Mouse (Mus musculus) liver, adult 2 months (tissue): ENCODE results near the gene Pmm1. TPM values are rescaled to one million over a fixed set of nuclear protein-coding genes. Genes with fewer than 3 reads are reported as not detected.

Experiments used
- DNase-seq: peaks from one replicate; pipeline ENCODE4 v3.0.0-alpha.2; 2011; ENCODE audit warnings: low read depth, low spot score; ENCODE audit errors: extremely low read depth
- H3K27ac ChIP-seq: fragments of 200-500 bp; replicated peaks from 2 replicates; pipeline ENCODE4 v1.5.1; 2012; ENCODE audit warnings: low read depth, mild to moderate bottlenecking, control low read depth, inconsistent platforms, low read length; ENCODE audit not compliant: insufficient read depth
- H3K27me3 ChIP-seq: fragments of 200-500 bp; 2 replicates; pipeline ENCODE4 v1.6.1; 2012; ENCODE audit warnings: mild to moderate bottlenecking, moderate library complexity, low read length, inconsistent platforms; ENCODE audit not compliant: control insufficient read depth, insufficient read depth
- H3K36me3 ChIP-seq: fragments of 200-500 bp; 2 replicates; pipeline ENCODE4 v1.6.1; 2012; ENCODE audit warnings: low read length, inconsistent platforms; ENCODE audit not compliant: control insufficient read depth, insufficient read depth
- H3K4me1 ChIP-seq: fragments of 200-500 bp; 2 replicates; pipeline ENCODE4 v1.6.1; 2011; ENCODE audit warnings: low read length; ENCODE audit not compliant: control insufficient read depth, insufficient read depth
- H3K4me3 ChIP-seq: fragments of 200-500 bp; 2 replicates; pipeline ENCODE4 v1.5.1; 2011; ENCODE audit warnings: low read depth, mild to moderate bottlenecking, control low read depth, low read length, moderate library complexity; ENCODE audit not compliant: insufficient read depth
- H3K79me2 ChIP-seq: fragments of 200-500 bp; 2 replicates; pipeline ENCODE4 v1.6.1; 2012; ENCODE audit warnings: inconsistent platforms, mild to moderate bottlenecking, low read length, moderate library complexity; ENCODE audit not compliant: control insufficient read depth, insufficient read depth
- H3K9ac ChIP-seq: fragments of 200-500 bp; 2 replicates; pipeline ENCODE4 v1.6.1; 2012; ENCODE audit warnings: low read depth, mild to moderate bottlenecking, control low read depth, inconsistent platforms, low read length
- CTCF ChIP-seq: fragments of 200-500 bp; IDR thresholded peaks from 2 replicates; pipeline ENCODE4 v1.5.1; 2011; ENCODE audit warnings: low read depth, low read length, control low read depth
- POLR2A ChIP-seq: fragments of 200-500 bp; IDR thresholded peaks from 2 replicates; pipeline ENCODE4 v1.6.1; 2011; ENCODE audit warnings: low read length, control low read depth; ENCODE audit not compliant: insufficient read depth; ENCODE audit errors: extremely low read depth
- WGBS: fragments of 180-500 bp; shearing (Covaris S2); methylation state at CpG from one replicate; pipeline ENCODE4 v1.1.7; 2018; 5-methylcytosine and 5-hydroxymethylcytosine counted together
- polyA plus RNA-seq: library from polyadenylated mRNA; depleted of rRNA; stranded (reverse); fragments of >200 nt; gene quantifications from 2 replicates; pipeline ENCODE4 v1.2.3, GENCODE M21; 2012
- total RNA-seq: library from RNA; depleted of rRNA; stranded (reverse); fragments of >200 nt; gene quantifications from 2 replicates; pipeline ENCODE4 v1.2.3, GENCODE M21; 2014

The Pmm1 gene
- total and polyA plus RNA-seq, 2 experiments = 3.7 to 4.9 TPM

GRCm38 (mm10) chr15:81954151-81954583 lies 6.6 kb downstream of the Pmm1 start:
- Histone ChIP-seq H3K79me2 (no peaks in the 10 kb centered on the region), H3K27ac (no peak overlapping the region), H3K36me3 (no peaks in the 10 kb centered on the region), H3K4me3 (no peak overlapping the region), H3K27me3 (no peaks in the 10 kb centered on the region), H3K4me1 (no peaks in the 10 kb centered on the region), H3K9ac (no peak overlapping the region)
- TF ChIP-seq POLR2A = no peak
- TF ChIP-seq CTCF = no peak
- DNase-seq = no peak
- 95% methylated on average over 9 of the region's 9 CpGs for WGBS

GRCm38 (mm10) chr15:81952310-81952709 lies 8.4 kb downstream of the Pmm1 start:
- no peaks in the 10 kb centered on the region for H3K27me3 ChIP-seq
- no peaks in the 10 kb centered on the region for H3K4me1 ChIP-seq
- H3K4me3 ChIP-seq = no peak overlapping the region
- 91% methylated on average over 4 of the region's 4 CpGs for WGBS
- no peak overlapping the region for H3K9ac ChIP-seq
- TF ChIP-seq POLR2A (no peak), CTCF (no peak)
- H3K27ac ChIP-seq = no peak overlapping the region
- H3K79me2 ChIP-seq = no peaks in the 10 kb centered on the region
- no peaks in the 10 kb centered on the region for H3K36me3 ChIP-seq
- DNase-seq = no peak

GRCm38 (mm10) chr15:81951159-81951558 lies 9.6 kb downstream of the Pmm1 start:
- 90% methylated on average over 9 of the region's 9 CpGs for WGBS
- no peak for DNase-seq
- Histone ChIP-seq H3K4me1 (no peaks in the 10 kb centered on the region), H3K4me3 (no peak overlapping the region), H3K9ac (no peak overlapping the region), H3K36me3 (no peaks in the 10 kb centered on the region), H3K27me3 (no peaks in the 10 kb centered on the region), H3K79me2 (no peaks in the 10 kb centered on the region), H3K27ac (no peak overlapping the region)
- no peak for TF ChIP-seq POLR2A
- TF ChIP-seq CTCF = no peak

GRCm38 (mm10) chr15:81950716-81951115 lies 10.0 kb downstream of the Pmm1 start:
- H3K9ac ChIP-seq = no peak overlapping the region
- H3K79me2 ChIP-seq = no peaks in the 10 kb centered on the region
- DNase-seq = no peak
- WGBS = 91% methylated on average over 5 of the region's 5 CpGs
- H3K36me3 ChIP-seq = no peaks in the 10 kb centered on the region
- H3K4me3 ChIP-seq = no peak overlapping the region
- H3K27ac ChIP-seq = no peak overlapping the region
- no peaks in the 10 kb centered on the region for H3K4me1 ChIP-seq
- no peaks in the 10 kb centered on the region for H3K27me3 ChIP-seq
- TF ChIP-seq POLR2A (no peak), CTCF (no peak)

- no peak overlapping the region for H3K4me3 ChIP-seq
- H3K79me2 ChIP-seq = no peaks in the 10 kb centered on the region
- DNase-seq = no peak
- WGBS = 81% methylated on average over 11 of the region's 11 CpGs
- no peak overlapping the region for H3K27ac ChIP-seq
- no peaks in the 10 kb centered on the region for H3K36me3 ChIP-seq
- H3K4me1 ChIP-seq = no peaks in the 10 kb centered on the region
- no peaks in the 10 kb centered on the region for H3K27me3 ChIP-seq
- no peak for TF ChIP-seq POLR2A
- no peak for TF ChIP-seq CTCF
- H3K9ac ChIP-seq = no peak overlapping the region
Observed at GRCm38 (mm10) chr15:81949476-81950131, 11.1 kb downstream of the Pmm1 start.

GRCm38 (mm10) chr15:81949076-81949475 lies 11.7 kb downstream of the Pmm1 start:
- H3K79me2 ChIP-seq = no peaks in the 10 kb centered on the region
- H3K4me1 ChIP-seq = no peaks in the 10 kb centered on the region
- no peak for DNase-seq
- H3K9ac ChIP-seq = no peak overlapping the region
- WGBS = 85% methylated on average over 10 of the region's 10 CpGs
- H3K27ac ChIP-seq = no peak overlapping the region
- H3K4me3 ChIP-seq = no peak overlapping the region
- TF ChIP-seq POLR2A (no peak), CTCF (no peak)
- H3K27me3 ChIP-seq = no peaks in the 10 kb centered on the region
- no peaks in the 10 kb centered on the region for H3K36me3 ChIP-seq
